In the genomic region with DNA sequence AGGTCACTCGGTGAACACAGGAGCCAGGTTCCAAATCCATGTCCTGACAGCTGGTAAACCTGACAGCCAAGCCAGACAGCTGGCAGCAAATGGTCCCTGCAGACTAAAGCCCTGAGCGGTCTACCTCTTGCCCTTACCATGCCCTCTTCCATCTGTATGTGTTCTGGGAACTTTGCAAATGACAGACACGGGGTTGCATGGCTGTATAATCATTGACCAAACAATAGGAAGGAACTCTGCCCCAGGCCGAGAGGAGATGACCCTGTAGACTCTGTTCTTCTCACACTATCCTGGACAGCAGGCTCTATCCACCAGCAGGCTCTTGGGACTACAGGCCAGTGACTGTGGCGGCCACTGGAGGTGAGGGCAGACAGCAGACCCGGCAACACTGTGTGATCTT, we compare ENCODE assay signal across 19 mouse cellular contexts. TPM values are rescaled to one million over a fixed set of nuclear protein-coding genes. Genes with fewer than 3 reads are reported as not detected.
"Had no signal": no experiment of that assay in that cellular context is flagged by ENCODE, and none has a peak within 500 bp of the region (broad histone marks: within the 10 kb centered on the region; RNA-seq: fewer than 3 reads in every experiment).

No protein-coding gene starts in this region.

- H3K4me1 ChIP-seq: intestine, embryonic 15.5 days had no signal

- H3K27me3 ChIP-seq: intestine, embryonic 15.5 days; lung, embryonic 15.5 days had no signal

- H3K27ac ChIP-seq: intestine, embryonic 15.5 days; left cerebral cortex, adult 2 months; lung, embryonic 15.5 days had no signal

- DNase-seq: layer of hippocampus, postnatal 36 days; lung, adult 18-20 months; lung, postnatal 10 days; lung, postnatal 36 days; midbrain, embryonic 14.5 days; thymus, adult 18-20 months; thymus, postnatal 36 days had no signal

- H3K36me3 ChIP-seq: intestine, embryonic 15.5 days; lung, embryonic 15.5 days had no signal

- H3K9me3 ChIP-seq: intestine, embryonic 15.5 days; lung, embryonic 15.5 days had no signal

- H3K4me3 ChIP-seq: intestine, embryonic 15.5 days; left cerebral cortex, adult 2 months; lung, embryonic 15.5 days had no signal

- H3K4me2 ChIP-seq: intestine, embryonic 15.5 days; lung, embryonic 15.5 days; midbrain, embryonic 11.5 days had no signal

- ATAC-seq: hindbrain, embryonic 16.5 days; intestine, embryonic 15.5 days had no signal

- H3K9ac ChIP-seq: intestine, embryonic 15.5 days; lung, embryonic 15.5 days had no signal

RNA-seq across cellular contexts. Expression of gene Cib4, which starts 11.0 kb away (rescaled TPM):
- polyA plus RNA-seq: hindbrain, embryonic 16.5 days; intestine, embryonic 15.5 days; limb, embryonic 11.5 days; midbrain, embryonic 11.5 days; midbrain, embryonic 14.5 days; midbrain, postnatal 0 days; neural tube, embryonic 11.5 days; neural tube, embryonic 14.5 days; small intestine, adult 2 months; spleen, adult 2 months; stomach, embryonic 16.5 days had no signal
